Mouse (Mus musculus) MEL (cell line): ENCODE results near the gene Ccdc102a.

Experiments used
- BHLHE40 ChIP-seq: IDR thresholded peaks from 2 replicates; pipeline ENCODE4 v1.6.1; 2012; ENCODE audit warnings: low read depth, mild to moderate bottlenecking, inconsistent platforms, low read length, improper control_type of control experiment, borderline replicate concordance
- CTCF ChIP-seq, 3 experiments: IDR thresholded peaks in 2 of 3; conservative IDR thresholded peaks in 1 of 3; 2 replicates each; pipeline ENCODE4 v1.5.1; 2011 to 2012; ENCODE audit warnings: low read length in 3 of 3, low read depth in 2 of 3, mild to moderate bottlenecking in 2 of 3, improper control_type of control experiment in 1 of 3, inconsistent platforms in 1 of 3, mixed read lengths in 1 of 3, moderate library complexity in 1 of 3; ENCODE audit not compliant: control insufficient read depth in 1 of 3, insufficient read depth in 1 of 3, poor library complexity in 1 of 3, severe bottlenecking in 1 of 3
- ELF1 ChIP-seq: IDR thresholded peaks from 2 replicates; pipeline ENCODE4 v1.6.1; 2014; ENCODE audit warnings: low read depth, mild to moderate bottlenecking, inconsistent platforms, low read length, improper control_type of control experiment, moderate library complexity
- EP300 ChIP-seq, 2 experiments: IDR thresholded peaks; 2 replicates each; pipeline ENCODE4 v1.6.1; 2011; ENCODE audit warnings: improper control_type of control experiment in 2 of 2, low read length in 2 of 2, low read depth in 1 of 2, mild to moderate bottlenecking in 1 of 2
- ETS1 ChIP-seq: IDR thresholded peaks from 2 replicates; pipeline ENCODE4 v1.6.1; 2012; ENCODE audit warnings: low read depth, mild to moderate bottlenecking, inconsistent platforms, low read length, improper control_type of control experiment, moderate library complexity
- MAX ChIP-seq: IDR thresholded peaks from 2 replicates; pipeline ENCODE4 v1.6.1; 2011; ENCODE audit warnings: low read length, improper control_type of control experiment
- POLR2A ChIP-seq, 2 experiments: IDR thresholded peaks; 2 replicates each; pipeline ENCODE4 v1.6.1; 2011 to 2012; ENCODE audit warnings: low read length in 2 of 2, mild to moderate bottlenecking in 2 of 2, control low read depth in 1 of 2, improper control_type of control experiment in 1 of 2, low read depth in 1 of 2, moderate library complexity in 1 of 2; ENCODE audit not compliant: control insufficient read depth in 1 of 2, insufficient read depth in 1 of 2, poor library complexity in 1 of 2
- TBP ChIP-seq: IDR thresholded peaks from 2 replicates; pipeline ENCODE4 v1.8.0; 2011; ENCODE audit warnings: low read depth, low read length, improper control_type of control experiment
- TCF12 ChIP-seq: IDR thresholded peaks from 2 replicates; pipeline ENCODE4 v1.6.1; 2014; ENCODE audit warnings: low read depth, mild to moderate bottlenecking, inconsistent platforms, low read length, improper control_type of control experiment, moderate library complexity
- UBTF ChIP-seq: IDR thresholded peaks from 2 replicates; pipeline ENCODE4 v1.6.1; 2012; ENCODE audit warnings: low read depth, mild to moderate bottlenecking, inconsistent platforms, low read length, improper control_type of control experiment, moderate library complexity, borderline replicate concordance; ENCODE audit not compliant: insufficient read depth
- USF1 ChIP-seq: IDR thresholded peaks from 2 replicates; pipeline ENCODE4 v1.6.1; 2014; ENCODE audit warnings: low read depth, mild to moderate bottlenecking, inconsistent platforms, low read length, improper control_type of control experiment, moderate library complexity
- ZC3H11A ChIP-seq: IDR thresholded peaks from 2 replicates; pipeline ENCODE4 v1.6.1; 2012; ENCODE audit warnings: low read depth, mild to moderate bottlenecking, inconsistent platforms, low read length, improper control_type of control experiment

DNA sequence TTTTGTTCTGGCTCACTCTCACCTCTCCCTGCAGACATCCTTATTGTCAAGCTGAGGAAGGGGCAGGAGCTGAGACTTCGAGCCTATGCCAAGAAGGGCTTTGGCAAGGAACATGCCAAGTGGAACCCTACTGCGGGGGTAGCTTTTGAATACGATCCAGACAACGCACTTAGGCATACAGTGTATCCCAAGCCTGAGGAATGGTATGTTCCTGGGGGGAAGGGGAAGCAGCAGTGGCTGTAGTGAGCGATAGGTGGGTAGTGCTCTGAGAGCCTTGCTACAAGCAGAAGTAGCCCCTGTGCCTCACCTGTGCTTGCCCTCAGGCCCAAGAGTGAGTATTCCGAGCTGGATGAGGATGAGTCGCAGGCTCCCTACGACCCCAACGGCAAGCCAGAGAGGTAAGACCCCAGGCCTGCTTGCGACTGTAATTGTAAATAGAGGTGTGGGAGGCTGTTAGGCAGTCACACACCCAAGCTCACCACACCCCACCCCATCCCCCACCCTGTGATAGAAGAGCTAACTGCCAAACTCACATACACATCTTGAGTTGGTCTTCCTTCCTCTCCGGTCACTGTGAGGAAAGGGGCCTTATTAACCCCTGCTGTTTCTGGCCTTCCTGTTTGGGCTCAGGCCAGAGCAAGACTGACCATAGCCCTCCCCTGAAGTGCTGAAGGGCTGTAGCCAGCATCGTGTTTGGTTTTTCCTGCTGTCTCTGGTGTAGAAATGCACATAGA lies 55.2 kb downstream of the Ccdc102a start:
- TF ChIP-seq POLR2A (IDR thresholded peaks at IDR 0.05; ENCODE audit: control insufficient read depth in 1 of 2, insufficient read depth in 1 of 2, low read depth in 1 of 2, low read length in 2 of 2, poor library complexity in 1 of 2) (no peak), CTCF (IDR thresholded peaks at IDR 0.05 in 2 of 3, conservative IDR thresholded peaks at IDR 0.05 in 1 of 3; ENCODE audit: control insufficient read depth in 1 of 3, insufficient read depth in 1 of 3, low read depth in 2 of 3, low read length in 3 of 3, poor library complexity in 1 of 3, severe bottlenecking in 1 of 3) (no peak), TBP (no peak), ZC3H11A (no peak), USF1 (no peak), UBTF (no peak), TCF12 (no peak), MAX (no peak), ETS1 (no peak), EP300 (IDR thresholded peaks at IDR 0.05; ENCODE audit: low read depth in 1 of 2, low read length in 2 of 2) (no peak), ELF1 (no peak), BHLHE40 (no peak)
